Mouse (Mus musculus) granulocyte monocyte progenitor cell, adult 5-6 weeks (primary cell): ENCODE results near the gene Frrs1. TPM values are rescaled to one million over a fixed set of nuclear protein-coding genes. Genes with fewer than 3 reads are reported as not detected.

Experiments used
- ATAC-seq: replicated peaks from 2 replicates; pipeline ENCODE4 v1.8.0; 2016; ENCODE audit warnings: mild to moderate bottlenecking, moderate TSS enrichment, inconsistent platforms; ENCODE audit not compliant: poor library complexity, severe bottlenecking
- total RNA-seq, 2 experiments: library from RNA; stranded (forward) in 1 of 2; stranded (reverse) in 1 of 2; fragments of 200-712, 200-1000 nt in 1 of 2; fragments of >200 nt in 1 of 2; fragmentation: Nextera tagmentation in 1 of 2; gene quantifications; 2 replicates each; pipeline ENCODE4 v1.2.3; 2014 to 2017

The Frrs1 gene
- total RNA-seq, 2 experiments from 2014 or later = 56.2 to 77.3 TPM

GRCm38 (mm10) chr3:116846084-116846483, 13.2 kb upstream of the Frrs1 start:
- peak; percentile 28 for ATAC-seq

GRCm38 (mm10) chr3:116848099-116848498, 11.2 kb upstream of the Frrs1 start:
- no peak for ATAC-seq

- ATAC-seq = peak; percentile 43
Measured at GRCm38 (mm10) chr3:116848936-116849335, 10.3 kb upstream of the Frrs1 start.

- no peak for ATAC-seq
Measured at GRCm38 (mm10) chr3:116850376-116850775, 8.9 kb upstream of the Frrs1 start.

- ATAC-seq = no peak
Measured at GRCm38 (mm10) chr3:116852421-116852820, 6.8 kb upstream of the Frrs1 start.

GRCm38 (mm10) chr3:116857611-116858010, 1.7 kb upstream of the Frrs1 start:
- ATAC-seq = peak; percentile 66

- ATAC-seq = no peak
Measured at GRCm38 (mm10) chr3:116859752-116860151, 488 bp downstream of the Frrs1 start.

- ATAC-seq = peak; percentile 31
Measured at GRCm38 (mm10) chr3:116860333-116861222, 1.3 kb downstream of the Frrs1 start.

GRCm38 (mm10) chr3:116861223-116861539, 1.9 kb downstream of the Frrs1 start:
- no peak for ATAC-seq

GRCm38 (mm10) chr3:116861540-116862067, 2.3 kb downstream of the Frrs1 start:
- peak; percentile 36 for ATAC-seq

GRCm38 (mm10) chr3:116862621-116863020, 3.4 kb downstream of the Frrs1 start:
- no peak for ATAC-seq

- no peak for ATAC-seq
Measured at GRCm38 (mm10) chr3:116864421-116864820, 5.2 kb downstream of the Frrs1 start.

- peak; percentile 50 for ATAC-seq
Measured at GRCm38 (mm10) chr3:116865199-116865636, 6.0 kb downstream of the Frrs1 start.

- ATAC-seq = no peak
Measured at GRCm38 (mm10) chr3:116870372-116870771, 11.1 kb downstream of the Frrs1 start.

GRCm38 (mm10) chr3:116882221-116882960, 23.1 kb downstream of the Frrs1 start:
- ATAC-seq = no peak

- no peak for ATAC-seq
Measured at GRCm38 (mm10) chr3:116884941-116885340, 25.7 kb downstream of the Frrs1 start.

- ATAC-seq = no peak
Measured at GRCm38 (mm10) chr3:116889358-116889757, 30.1 kb downstream of the Frrs1 start.

GRCm38 (mm10) chr3:116890576-116890975, 31.3 kb downstream of the Frrs1 start:
- no peak for ATAC-seq

- ATAC-seq = no peak
Measured at GRCm38 (mm10) chr3:116891436-116892205, 32.4 kb downstream of the Frrs1 start.

- no peak for ATAC-seq
Measured at GRCm38 (mm10) chr3:116892206-116892563, 32.9 kb downstream of the Frrs1 start.
